Mouse (Mus musculus): Measurements from ENCODE around the gene Slc35c1. TPM values are rescaled to one million over a fixed set of nuclear protein-coding genes. Genes with fewer than 3 reads are reported as not detected.

The Slc35c1 gene
- polyA plus RNA-seq (2012; rRNA removed; ENCODE audit: low replicate concordance), result 60.0 and 64.3 TPM in 2 replicates

GRCm38 (mm10) chr2:92459921-92460707 is at the start of gene Slc35c1:
Slc35c1 (minus strand) TSS chr2:92460538.

DNA sequence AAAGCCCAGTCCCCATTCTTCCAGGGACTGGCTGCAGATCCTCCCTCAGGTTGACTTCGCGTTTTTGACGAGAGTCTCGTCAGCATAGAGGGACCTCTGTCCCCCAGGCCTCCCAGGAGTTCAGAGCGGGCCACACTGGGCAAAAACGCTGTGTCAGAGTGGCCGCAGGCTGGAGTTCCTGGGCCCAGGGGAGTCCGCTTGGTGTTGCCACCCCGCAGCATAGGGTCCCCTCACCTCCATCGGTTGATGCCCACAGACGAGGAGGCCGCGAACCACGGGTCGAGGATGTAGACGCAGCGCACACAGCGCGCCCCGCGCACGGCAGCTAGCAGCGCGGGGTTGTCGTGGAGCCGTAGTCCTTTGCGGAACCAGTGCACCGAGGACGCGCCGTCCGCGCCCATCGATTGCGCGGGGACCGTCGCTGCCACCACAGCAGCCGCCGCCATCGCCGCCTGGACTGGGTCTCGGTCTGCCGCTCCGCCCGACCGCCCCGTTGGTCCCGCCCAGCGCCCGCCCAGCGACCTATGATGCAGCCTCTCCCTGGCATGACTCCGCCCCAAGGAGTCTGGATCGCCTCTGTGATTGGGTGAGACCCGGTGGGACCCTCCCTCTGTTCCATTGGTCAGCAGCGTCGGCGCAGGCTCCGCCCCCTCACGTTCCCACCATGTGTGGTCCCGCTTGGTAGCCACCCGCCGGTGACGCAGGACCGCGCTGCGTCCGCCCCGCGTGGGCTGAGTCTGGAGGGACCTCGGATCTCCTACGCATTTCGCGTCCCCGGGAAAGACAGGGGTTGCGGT is 26.6 kb downstream of the Slc35c1 start, which contains the start of gene Cry2:
Gene Cry2 (minus strand): TSS at position 466 of the 797 bp plus-strand sequence.

Other genes with a start within 250 kb of the Slc35c1 start
- 162 and 186 TPM in 2 replicates for gene Pex16, start 85.9 kb downstream of the Slc35c1 start, polyA plus RNA-seq (2012; rRNA removed; ENCODE audit: low replicate concordance)
- gene Large2, start 85.7 kb downstream of the Slc35c1 start, polyA plus RNA-seq (2012; rRNA removed; ENCODE audit: low replicate concordance), result 16.2 and 21.5 TPM in 2 replicates
- 10.7 and 12.1 TPM in 2 replicates for gene 1700029I15Rik, start 78.0 kb downstream of the Slc35c1 start, polyA plus RNA-seq (2012; rRNA removed; ENCODE audit: low replicate concordance)
- 31.3 and 54.1 TPM in 2 replicates for gene Mapk8ip1, start 59.3 kb downstream of the Slc35c1 start, polyA plus RNA-seq (2012; rRNA removed; ENCODE audit: low replicate concordance)
- 30.3 and 36.4 TPM in 2 replicates for gene Cry2, start 26.5 kb downstream of the Slc35c1 start, polyA plus RNA-seq (2012; rRNA removed; ENCODE audit: low replicate concordance)
- gene Chst1, start 139.2 kb upstream of the Slc35c1 start, polyA plus RNA-seq (2012; rRNA removed; ENCODE audit: low replicate concordance), result 108 and 121 TPM in 2 replicates